Mouse (Mus musculus) lung, adult 2 months (tissue): Measurements from ENCODE around the gene Pdpk1. TPM values are rescaled to one million over a fixed set of nuclear protein-coding genes. Genes with fewer than 3 reads are reported as not detected.

ENCODE experiments used
- DNase-seq: peaks from one replicate; pipeline ENCODE4 v3.0.0; 2022
- H3K4me1 ChIP-seq: fragments of 200-500 bp; 2 replicates; pipeline ENCODE4 v1.6.1; 2011; ENCODE audit warnings: low read length; ENCODE audit not compliant: control insufficient read depth, insufficient read depth
- H3K4me3 ChIP-seq: fragments of 200-500 bp; replicated peaks from 2 replicates; pipeline ENCODE3; 2011; ENCODE audit warnings: low read depth, mild to moderate bottlenecking, control low read depth, low read length; ENCODE audit errors: extremely low read depth
- CTCF ChIP-seq: fragments of 200-500 bp; IDR thresholded peaks from 2 replicates; pipeline ENCODE4 v1.5.1; 2011; ENCODE audit warnings: mild to moderate bottlenecking, low read length, control low read depth; ENCODE audit not compliant: insufficient read depth
- POLR2A ChIP-seq: fragments of 200-500 bp; IDR thresholded peaks from 2 replicates; pipeline ENCODE4 v1.6.1; 2011; ENCODE audit warnings: low read depth, mild to moderate bottlenecking, control low read depth, low read length, borderline replicate concordance; ENCODE audit errors: extremely low read depth
- WGBS: fragments of 180-500 bp; shearing (Covaris S2); methylation state at CpG from one replicate; pipeline ENCODE4 v1.1.7; 2018; 5-methylcytosine and 5-hydroxymethylcytosine counted together
- polyA plus RNA-seq: library from polyadenylated mRNA; depleted of rRNA; stranded (reverse); fragments of >200 nt; gene quantifications from 2 replicates; pipeline ENCODE4 v1.2.3, GENCODE M21; 2012; rRNA removed

The Pdpk1 gene
- polyA plus RNA-seq: 16.4 and 19.8 TPM in 2 replicates

GRCm38 (mm10) chr17:24150824-24151223, at the start of gene Pdpk1:
Pdpk1 (minus strand) TSS chr17:24150924.
- Histone ChIP-seq H3K4me3 (no peak within 1 kb of the TSS), H3K4me1 (0 out of 2 replicates have a peak, but pooled peaks cover 3% of the 10 kb centered on the region)
- TF ChIP-seq CTCF (no peak), POLR2A (no peak)
- DNase-seq: no peak
- WGBS: 91% methylated on average over 2 of the region's 2 CpGs

- Histone ChIP-seq H3K4me3 (no peak overlapping the region), H3K4me1 (peaks cover 4% of the 10 kb centered on the region; the same call in 1 of the 2 replicates)
- TF ChIP-seq CTCF (no peak), POLR2A (no peak)
- DNase-seq: no peak
- WGBS: 54% methylated on average over 4 of the region's 4 CpGs
Measured at GRCm38 (mm10) chr17:24199741-24200140, 49.0 kb upstream of the Pdpk1 start.

- H3K4me1 ChIP-seq: peaks cover 3% of the 10 kb centered on the region; the same call in 1 of the 2 replicates
- TF ChIP-seq CTCF (no peak), POLR2A (no peak)
- WGBS: 81% methylated on average over 4 of the region's 4 CpGs
- no peak overlapping the region for H3K4me3 ChIP-seq
- DNase-seq: no peak
Measured at GRCm38 (mm10) chr17:24199252-24199651, 48.5 kb upstream of the Pdpk1 start.

DNA sequence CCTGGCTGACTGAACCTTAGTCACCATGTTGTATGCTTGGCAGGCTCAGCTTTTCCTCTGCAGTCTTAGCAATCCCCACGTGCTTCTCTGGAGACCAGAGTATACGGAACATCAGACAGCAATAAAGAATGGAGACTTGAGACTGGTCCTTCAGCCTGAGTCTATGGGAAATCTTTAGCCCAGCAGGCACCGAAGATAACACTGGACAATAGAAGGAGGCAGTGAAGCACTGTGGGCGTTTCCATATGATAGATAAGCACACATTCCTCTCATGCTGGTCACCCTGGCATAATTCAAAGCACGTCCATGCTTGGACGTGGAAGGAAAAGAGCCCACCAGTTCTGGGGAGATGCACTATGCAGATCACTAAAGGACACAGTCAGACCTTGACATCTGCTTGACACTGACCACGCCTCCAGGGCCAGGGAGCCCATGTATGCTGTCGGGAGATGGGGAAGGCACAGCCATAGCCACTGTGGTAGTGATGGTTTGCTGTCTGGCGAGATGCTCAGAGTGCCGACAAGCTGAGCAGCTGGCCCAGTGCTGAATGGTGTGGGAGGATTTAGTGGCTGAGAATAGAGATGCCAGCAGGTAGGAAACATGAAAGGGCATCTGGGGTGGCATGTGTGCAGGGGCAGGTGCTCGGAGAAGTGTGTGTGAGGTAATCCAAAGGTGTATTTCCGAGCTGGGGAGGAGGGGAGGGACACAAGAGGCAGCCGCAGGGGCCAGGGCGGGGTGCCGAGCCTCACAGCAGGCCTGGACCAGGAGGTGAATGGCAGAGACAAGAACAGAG, 46.5 kb upstream of the Pdpk1 start:
- TF ChIP-seq POLR2A: no peak
- TF ChIP-seq CTCF: no peak
- 63% methylated on average over 15 of the region's 15 CpGs for WGBS
- Histone ChIP-seq H3K4me3 (no peak overlapping the region), H3K4me1 (peaks cover 3% of the 10 kb centered on the region; the same call in 1 of the 2 replicates)
- no peak for DNase-seq

- H3K4me3 ChIP-seq: no peak overlapping the region
- DNase-seq: no peak
- 67% methylated on average over 2 of the region's 2 CpGs for WGBS
- TF ChIP-seq CTCF (no peak), POLR2A (no peak)
- H3K4me1 ChIP-seq: peaks cover 3% of the 10 kb centered on the region; the same call in 1 of the 2 replicates
Measured at GRCm38 (mm10) chr17:24195349-24195748, 44.6 kb upstream of the Pdpk1 start.

GRCm38 (mm10) chr17:24193769-24194168, 43.0 kb upstream of the Pdpk1 start:
- no peak for TF ChIP-seq POLR2A
- no peak for TF ChIP-seq CTCF
- H3K4me3 ChIP-seq: no peak overlapping the region
- H3K4me1 ChIP-seq: no peaks in the 10 kb centered on the region
- no peak for DNase-seq
- WGBS: 79% methylated on average over 5 of the region's 5 CpGs

- H3K4me3 ChIP-seq: no peak overlapping the region
- no peaks in the 10 kb centered on the region for H3K4me1 ChIP-seq
- 92% methylated on average over 8 of the region's 8 CpGs for WGBS
- no peak for DNase-seq
- TF ChIP-seq CTCF (no peak), POLR2A (no peak)
Measured at GRCm38 (mm10) chr17:24193268-24193667, 42.5 kb upstream of the Pdpk1 start.

- no peak for TF ChIP-seq CTCF
- no peak for TF ChIP-seq POLR2A
- Histone ChIP-seq H3K4me1 (no peaks in the 10 kb centered on the region), H3K4me3 (no peak overlapping the region)
- no peak for DNase-seq
- WGBS: 72% methylated on average over 8 of the region's 8 CpGs
Measured at GRCm38 (mm10) chr17:24192848-24193247, 42.1 kb upstream of the Pdpk1 start.

DNA sequence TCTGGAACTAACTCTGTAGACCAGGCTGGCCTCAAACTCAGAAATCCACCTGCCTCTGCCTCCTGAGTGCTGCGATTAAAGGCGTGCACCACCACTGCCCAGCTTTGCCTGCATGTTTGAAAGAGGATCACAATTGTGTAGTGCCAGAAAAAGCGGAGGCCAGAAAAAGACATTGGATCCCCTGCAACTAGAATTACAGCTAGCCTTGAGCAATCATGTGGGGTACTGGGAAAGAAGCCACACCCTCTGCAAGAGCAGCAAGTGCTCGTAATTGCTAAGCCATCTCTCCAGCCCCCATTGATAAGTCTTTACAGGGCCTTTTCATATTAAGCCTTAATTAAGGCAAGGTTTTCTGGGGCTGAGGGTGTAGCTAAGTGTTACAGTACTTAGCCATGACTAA, 40.8 kb upstream of the Pdpk1 start:
- no peak for DNase-seq
- Histone ChIP-seq H3K4me1 (no peaks in the 10 kb centered on the region), H3K4me3 (no peak overlapping the region)
- 79% methylated on average over 4 of the region's 4 CpGs for WGBS
- TF ChIP-seq POLR2A (no peak), CTCF (no peak)

DNA sequence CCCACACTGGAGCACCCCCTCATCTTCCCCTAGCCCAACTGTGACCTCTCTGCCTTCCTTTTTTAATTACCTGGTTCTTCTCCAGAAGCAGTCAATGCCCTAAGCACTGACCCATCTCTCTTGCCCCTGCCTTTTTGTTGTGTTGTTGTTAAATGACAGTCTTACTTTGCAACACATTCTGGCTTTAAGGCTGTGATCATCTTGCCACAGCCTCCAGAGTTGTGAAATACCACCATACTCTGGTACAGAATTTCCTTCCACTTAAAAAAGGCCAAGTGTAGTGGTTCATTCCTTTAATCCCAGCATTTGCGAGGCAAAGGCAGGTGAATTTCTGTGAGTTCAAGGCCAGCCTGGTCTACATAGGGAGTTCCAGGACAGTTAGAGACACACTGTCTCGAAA, 40.2 kb upstream of the Pdpk1 start:
- TF ChIP-seq POLR2A (no peak), CTCF (no peak)

DNA sequence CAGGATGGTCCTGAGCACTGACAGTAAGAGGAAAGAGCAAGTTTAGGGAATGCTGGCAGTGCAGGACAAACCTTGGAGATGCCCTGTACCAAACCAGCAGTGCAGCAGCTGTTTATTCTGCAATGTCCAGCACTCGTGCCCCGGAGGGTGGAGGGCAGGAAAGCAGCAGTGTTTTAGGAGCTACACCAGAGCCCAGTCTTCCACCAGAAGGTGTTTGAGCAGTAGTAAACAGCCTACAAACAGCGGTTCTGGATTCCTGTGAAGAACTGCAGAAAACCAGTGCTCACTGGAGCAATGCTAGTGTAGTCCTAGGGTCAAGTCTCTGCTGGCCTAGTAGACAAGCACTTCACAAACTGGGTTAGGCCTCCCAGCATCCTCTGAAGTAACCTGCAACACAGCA, 23.5 kb upstream of the Pdpk1 start:
- H3K4me3 ChIP-seq: no peak overlapping the region
- 74% methylated on average over 3 of the region's 3 CpGs for WGBS
- TF ChIP-seq POLR2A (no peak), CTCF (no peak)

More for the DNA sequence above, 40.2 kb upstream of the Pdpk1 start:
- Histone ChIP-seq H3K4me3 (no peak overlapping the region), H3K4me1 (no peaks in the 10 kb centered on the region)
- 80% methylated on average over 2 of the region's 2 CpGs for WGBS
- no peak for DNase-seq

More for the DNA sequence above, 23.5 kb upstream of the Pdpk1 start:
- no peak for DNase-seq
- no peaks in the 10 kb centered on the region for H3K4me1 ChIP-seq
